Mouse (Mus musculus): ENCODE results near the gene Eef1a1. TPM values are rescaled to one million over a fixed set of nuclear protein-coding genes. Genes with fewer than 3 reads are reported as not detected.

The Eef1a1 gene
- polyA plus RNA-seq, 1 experiment: 2,102 TPM

DNA sequence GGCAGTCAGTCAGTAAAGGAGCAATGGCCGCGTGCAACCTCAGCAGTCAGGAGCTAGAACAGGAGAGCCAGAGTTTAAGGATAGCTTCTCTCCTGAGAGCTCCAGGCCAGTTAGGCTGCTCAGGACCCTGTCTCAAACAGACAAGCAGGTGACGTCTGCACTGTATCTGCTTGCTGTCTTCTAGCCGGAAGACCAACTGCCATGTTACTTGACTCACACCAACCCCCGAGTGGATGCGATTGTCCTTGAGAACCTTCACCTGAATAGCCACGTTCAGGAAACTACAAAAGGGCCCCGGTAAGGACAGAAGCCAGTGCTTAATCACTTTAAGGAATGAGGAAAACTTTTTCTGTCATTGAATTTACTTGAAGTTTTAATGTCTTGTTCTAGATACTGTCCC is 31.9 kb downstream of the Eef1a1 start:
- H3K4me3 ChIP-seq (ENCODE audit: control insufficient read depth, low read depth, low read length): no peak overlapping the region
- peaks cover 4% of the 10 kb centered on the region for H3K36me3 ChIP-seq (ENCODE audit: control insufficient read depth, insufficient read depth, low read length)

DNA sequence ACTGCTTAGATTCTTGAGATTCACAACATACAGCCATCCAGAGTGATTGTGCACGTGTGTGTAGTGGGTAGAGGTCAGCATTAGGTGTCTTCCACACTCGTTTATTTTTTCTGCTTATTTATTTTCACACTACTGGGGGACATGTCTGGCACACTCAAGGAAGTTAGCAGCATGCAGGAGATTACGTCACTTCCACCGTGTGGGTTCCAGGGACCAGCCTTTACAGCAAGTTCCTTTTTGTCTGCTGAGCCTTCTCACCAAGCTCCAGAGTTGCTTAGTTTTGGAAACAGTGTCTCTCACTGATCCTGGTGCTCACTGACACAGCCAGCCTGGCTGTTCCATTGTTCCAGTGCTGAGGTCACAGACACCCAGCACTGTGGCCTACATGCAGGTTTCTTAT is 37.6 kb downstream of the Eef1a1 start:
- Histone ChIP-seq H3K36me3 (ENCODE audit: control insufficient read depth, insufficient read depth, low read length) (peaks cover 7% of the 10 kb centered on the region), H3K4me3 (ENCODE audit: control insufficient read depth, low read depth, low read length) (no peak overlapping the region), H3K27ac (ENCODE audit: control insufficient read depth, insufficient read depth, low read depth, low read length) (no peak overlapping the region), H3K4me1 (ENCODE audit: control insufficient read depth, insufficient read depth, low read length) (peaks cover 8% of the 10 kb centered on the region), H3K27me3 (ENCODE audit: control insufficient read depth, insufficient read depth, low read length) (no peaks in the 10 kb centered on the region)
- no peak for TF ChIP-seq POLR2A (IDR thresholded peaks at IDR 0.05; ENCODE audit: control insufficient read depth, low read depth, low read length)

More for the DNA sequence above, 31.9 kb downstream of the Eef1a1 start:
- no peaks in the 10 kb centered on the region for H3K4me1 ChIP-seq (ENCODE audit: control insufficient read depth, insufficient read depth, low read length)
- H3K27ac ChIP-seq (ENCODE audit: control insufficient read depth, insufficient read depth, low read depth, low read length): no peak overlapping the region
- no peak for TF ChIP-seq POLR2A (IDR thresholded peaks at IDR 0.05; ENCODE audit: control insufficient read depth, low read depth, low read length)
- TF ChIP-seq CTCF (IDR thresholded peaks at IDR 0.05; ENCODE audit: control insufficient read depth, insufficient read depth, insufficient replicate concordance, low read depth, low read length): no peak
- no peaks in the 10 kb centered on the region for H3K27me3 ChIP-seq (ENCODE audit: control insufficient read depth, insufficient read depth, low read length)

DNA sequence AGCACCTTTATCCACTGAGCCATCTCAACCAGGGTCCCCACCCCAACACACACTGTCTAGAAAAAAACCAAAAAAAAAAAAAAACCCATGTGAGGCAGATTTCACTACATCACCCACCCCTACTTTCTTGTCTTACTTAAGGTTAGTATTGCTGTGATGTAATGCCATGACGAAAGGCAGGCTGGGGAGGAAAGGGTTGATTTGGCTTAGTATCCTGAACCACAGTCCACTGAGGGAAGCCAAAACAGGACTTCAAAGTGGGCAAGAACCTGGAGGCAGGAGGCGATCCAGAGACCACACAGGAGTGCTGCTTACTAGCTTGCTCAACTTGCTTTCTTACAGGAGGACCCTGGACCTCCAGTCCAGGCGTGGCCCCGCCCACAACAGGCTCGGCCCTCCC is 38.5 kb downstream of the Eef1a1 start:
- TF ChIP-seq POLR2A (IDR thresholded peaks at IDR 0.05; ENCODE audit: control insufficient read depth, low read depth, low read length): no peak
- no peaks in the 10 kb centered on the region for H3K27me3 ChIP-seq (ENCODE audit: control insufficient read depth, insufficient read depth, low read length)
- H3K36me3 ChIP-seq (ENCODE audit: control insufficient read depth, insufficient read depth, low read length): peaks cover 7% of the 10 kb centered on the region
- no peak overlapping the region for H3K27ac ChIP-seq (ENCODE audit: control insufficient read depth, insufficient read depth, low read depth, low read length)
- H3K4me3 ChIP-seq (ENCODE audit: control insufficient read depth, low read depth, low read length): no peak overlapping the region
- peaks cover 8% of the 10 kb centered on the region for H3K4me1 ChIP-seq (ENCODE audit: control insufficient read depth, insufficient read depth, low read length)

GRCm38 (mm10) chr9:78447973-78448873 is 40.7 kb downstream of the Eef1a1 start, which contains the start of the genes Mto1 and Gm17324:
Gene Mto1, plus strand, starts transcription at chr9:78448208.
Gene Gm17324, minus strand, starts transcription at chr9:78448786.
- Histone ChIP-seq H3K27me3 (ENCODE audit: control insufficient read depth, insufficient read depth, low read length) (no peaks in the 10 kb centered on the region), H3K27ac (ENCODE audit: control insufficient read depth, insufficient read depth, low read depth, low read length) (peak within 1 kb of the TSS; percentile 100), H3K4me1 (ENCODE audit: control insufficient read depth, insufficient read depth, low read length) (peaks cover 8% of the 10 kb centered on the region), H3K36me3 (ENCODE audit: control insufficient read depth, insufficient read depth, low read length) (peaks cover 7% of the 10 kb centered on the region), H3K4me3 (ENCODE audit: control insufficient read depth, low read depth, low read length) (peak within 1 kb of the TSS; percentile 99)
- TF ChIP-seq POLR2A (IDR thresholded peaks at IDR 0.05; ENCODE audit: control insufficient read depth, low read depth, low read length): peak; percentile 96
- 0 out of 2 replicates have a peak, but pooled peaks have one; percentile 0 for TF ChIP-seq CTCF (IDR thresholded peaks at IDR 0.05; ENCODE audit: control insufficient read depth, insufficient read depth, insufficient replicate concordance, low read depth, low read length)

DNA sequence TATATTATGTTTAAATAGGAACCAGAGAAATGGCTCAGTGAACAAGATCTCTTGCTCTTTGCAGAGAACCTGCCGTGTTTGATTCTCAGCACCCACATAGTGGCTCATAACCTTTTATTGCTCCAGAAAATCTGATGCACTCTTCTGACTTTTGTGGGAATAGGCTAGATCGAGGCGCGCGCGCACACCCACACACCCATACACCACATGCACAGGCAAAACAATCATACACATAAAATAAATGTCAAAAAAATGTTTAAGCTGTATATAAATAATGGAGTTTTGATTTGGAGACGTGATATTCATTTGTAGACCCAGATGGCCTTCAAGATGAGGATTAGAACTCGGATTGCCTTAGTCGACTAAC is 41.4 kb downstream of the Eef1a1 start:
- H3K4me3 ChIP-seq (ENCODE audit: control insufficient read depth, low read depth, low read length): peak overlapping the region; percentile 99
- H3K27me3 ChIP-seq (ENCODE audit: control insufficient read depth, insufficient read depth, low read length): no peaks in the 10 kb centered on the region
- peaks cover 5% of the 10 kb centered on the region for H3K36me3 ChIP-seq (ENCODE audit: control insufficient read depth, insufficient read depth, low read length)
- TF ChIP-seq CTCF (IDR thresholded peaks at IDR 0.05; ENCODE audit: control insufficient read depth, insufficient read depth, insufficient replicate concordance, low read depth, low read length) (no peak), POLR2A (IDR thresholded peaks at IDR 0.05; ENCODE audit: control insufficient read depth, low read depth, low read length) (no peak)
- no peak overlapping the region; the same call in 1 of the 2 replicates for H3K27ac ChIP-seq (ENCODE audit: control insufficient read depth, insufficient read depth, low read depth, low read length)
- H3K4me1 ChIP-seq (ENCODE audit: control insufficient read depth, insufficient read depth, low read length): peaks cover 10% of the 10 kb centered on the region

DNA sequence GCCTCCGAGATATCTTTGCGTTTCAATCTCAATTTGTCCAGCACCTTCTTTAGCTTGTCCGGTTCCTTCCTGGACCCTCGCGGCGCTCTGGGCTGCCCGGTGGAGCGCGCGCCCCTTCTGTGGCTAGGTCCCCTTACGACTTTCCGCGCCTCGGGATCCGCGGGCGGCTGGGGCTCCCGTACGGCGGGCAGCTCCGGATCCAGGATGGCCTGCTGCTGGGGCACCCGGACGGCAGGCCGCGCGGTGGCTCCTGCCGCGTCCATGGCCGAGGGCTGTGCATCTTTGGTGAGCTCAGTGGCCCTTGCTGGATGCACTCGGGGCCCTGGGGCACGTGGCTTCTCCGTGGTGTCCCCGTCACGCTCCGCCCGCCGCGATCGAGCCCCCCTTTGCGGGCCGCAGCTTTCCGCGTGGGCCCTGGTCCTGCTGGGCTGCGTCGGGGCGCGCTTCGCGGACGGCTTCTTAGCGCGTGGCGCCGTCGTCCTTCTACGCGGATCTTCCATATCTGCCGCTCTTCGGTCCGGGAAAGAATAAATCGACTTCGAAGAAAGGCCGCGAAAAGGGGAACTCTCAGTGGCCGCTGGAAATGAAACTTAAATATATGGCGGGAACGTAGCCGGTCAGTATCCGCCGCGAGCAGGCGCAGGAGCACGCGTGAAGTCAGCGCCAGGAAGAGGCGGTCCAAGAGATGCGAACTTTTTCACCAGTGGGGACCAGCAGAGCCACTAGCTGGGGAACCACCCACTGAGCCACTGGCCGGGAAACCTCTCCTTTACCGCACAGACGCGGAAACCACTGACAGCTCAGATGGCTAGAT is 46.2 kb downstream of the Eef1a1 start, which contains the start of gene Cgas:
Gene Cgas, minus strand, starts transcription at position 659 of the 814 bp plus-strand sequence.
- H3K36me3 ChIP-seq (ENCODE audit: control insufficient read depth, insufficient read depth, low read length): no peaks in the 10 kb centered on the region
- H3K4me1 ChIP-seq (ENCODE audit: control insufficient read depth, insufficient read depth, low read length): peaks cover 10% of the 10 kb centered on the region
- TF ChIP-seq CTCF (IDR thresholded peaks at IDR 0.05; ENCODE audit: control insufficient read depth, insufficient read depth, insufficient replicate concordance, low read depth, low read length) (no peak), POLR2A (IDR thresholded peaks at IDR 0.05; ENCODE audit: control insufficient read depth, low read depth, low read length) (no peak)
- no peaks in the 10 kb centered on the region for H3K27me3 ChIP-seq (ENCODE audit: control insufficient read depth, insufficient read depth, low read length)
- H3K27ac ChIP-seq (ENCODE audit: control insufficient read depth, insufficient read depth, low read depth, low read length): no peak within 1 kb of the TSS
- peak within 1 kb of the TSS; percentile 47 for H3K4me3 ChIP-seq (ENCODE audit: control insufficient read depth, low read depth, low read length)

GRCm38 (mm10) chr9:78442237-78442578 is 46.7 kb downstream of the Eef1a1 start:
- no peaks in the 10 kb centered on the region for H3K36me3 ChIP-seq (ENCODE audit: control insufficient read depth, insufficient read depth, low read length)
- H3K27me3 ChIP-seq (ENCODE audit: control insufficient read depth, insufficient read depth, low read length): no peaks in the 10 kb centered on the region
- TF ChIP-seq CTCF (IDR thresholded peaks at IDR 0.05; ENCODE audit: control insufficient read depth, insufficient read depth, insufficient replicate concordance, low read depth, low read length) (no peak), POLR2A (IDR thresholded peaks at IDR 0.05; ENCODE audit: control insufficient read depth, low read depth, low read length) (no peak)
- peaks cover 10% of the 10 kb centered on the region for H3K4me1 ChIP-seq (ENCODE audit: control insufficient read depth, insufficient read depth, low read length)
- H3K27ac ChIP-seq (ENCODE audit: control insufficient read depth, insufficient read depth, low read depth, low read length): no peak overlapping the region
- H3K4me3 ChIP-seq (ENCODE audit: control insufficient read depth, low read depth, low read length): peak overlapping the region; percentile 47

Measured in testis, adult 2 months (tissue).